Mouse (Mus musculus): ENCODE measurements around the gene Rhno1. TPM values are rescaled to one million over a fixed set of nuclear protein-coding genes. Genes with fewer than 3 reads are reported as not detected.

The Rhno1 gene
- total RNA-seq, 2 experiments from 2014 or later, result 15.7 to 17.2 TPM

Other genes starting within 250 kb of the Rhno1 start
- gene Tspan9, start 219.3 kb downstream of the Rhno1 start, total RNA-seq (2021), result 10 to 100 TPM; 55.2 to 58.6 TPM
- gene Tead4, start 62.1 kb downstream of the Rhno1 start, total RNA-seq (2021), result under 1 TPM; 0.30 to 0.62 TPM
- 10 to 100 TPM; 16.2 to 22.1 TPM for gene Tulp3, start 7.1 kb downstream of the Rhno1 start, total RNA-seq (2021)
- gene Foxm1, start 56 bp upstream of the Rhno1 start, total RNA-seq (2021), result 1 to 10 TPM; 1.3 to 2.1 TPM
- under 1 TPM; 0.64 to 0.82 TPM for gene Tex52, start 12.5 kb upstream of the Rhno1 start, total RNA-seq (2021)
- gene Gm44596, start 12.6 kb upstream of the Rhno1 start, total RNA-seq (2021), result not detected
- gene Nrip2, start 36.4 kb upstream of the Rhno1 start, total RNA-seq (2021), result 1 to 10 TPM; 9.9 to 10.0 TPM
- 10 to 100 TPM; 25.0 to 30.9 TPM for gene Itfg2, start 62.0 kb upstream of the Rhno1 start, total RNA-seq (2021)
- 100 to 1,000 TPM; 117 to 119 TPM for gene Fkbp4, start 75.8 kb upstream of the Rhno1 start, total RNA-seq (2021)
- gene Pzp, start 163.8 kb upstream of the Rhno1 start, total RNA-seq (2021), result not detected
- 10 to 100 TPM; 14.7 to 15.6 TPM for gene A2ml1, start 218.7 kb upstream of the Rhno1 start, total RNA-seq (2021)

Data from left cerebral cortex, postnatal 25 days (tissue).